Mouse (Mus musculus) embryonic fibroblast, embryonic 13.5 days (primary cell): ENCODE data around the gene Coro2a. TPM values are rescaled to one million over a fixed set of nuclear protein-coding genes. Genes with fewer than 3 reads are reported as not detected.

Experiments used
- H3K27ac ChIP-seq: 2 replicates; pipeline ENCODE4 v1.5.1; 2012; ENCODE audit warnings: low read length, control low read depth, inconsistent platforms; ENCODE audit not compliant: insufficient read depth
- H3K4me1 ChIP-seq: 2 replicates; pipeline ENCODE4 v1.6.1; 2011; ENCODE audit warnings: low read length; ENCODE audit not compliant: control insufficient read depth, insufficient read depth
- H3K4me3 ChIP-seq: 2 replicates; pipeline ENCODE4 v1.5.1; 2011; ENCODE audit warnings: mild to moderate bottlenecking, control low read depth, low read length; ENCODE audit not compliant: insufficient read depth
- CTCF ChIP-seq: IDR thresholded peaks from 2 replicates; pipeline ENCODE4 v1.5.1; 2011; ENCODE audit warnings: mild to moderate bottlenecking, control low read depth, low read length, moderate library complexity, borderline replicate concordance; ENCODE audit not compliant: insufficient read depth
- POLR2A ChIP-seq: IDR thresholded peaks from 2 replicates; pipeline ENCODE4 v1.6.1; 2011; ENCODE audit warnings: low read depth, mild to moderate bottlenecking, control low read depth, low read length, moderate library complexity
- polyA plus RNA-seq: library from polyadenylated mRNA; stranded (reverse); fragments of >200 nt; gene quantifications from 2 replicates; pipeline ENCODE4 v1.2.4, GENCODE M21; 2011; ENCODE audit warnings: low read depth; ENCODE audit not compliant: missing spikeins, insufficient read length

Gene Coro2a
- polyA plus RNA-seq, 1 experiment = 0.81 TPM

DNA sequence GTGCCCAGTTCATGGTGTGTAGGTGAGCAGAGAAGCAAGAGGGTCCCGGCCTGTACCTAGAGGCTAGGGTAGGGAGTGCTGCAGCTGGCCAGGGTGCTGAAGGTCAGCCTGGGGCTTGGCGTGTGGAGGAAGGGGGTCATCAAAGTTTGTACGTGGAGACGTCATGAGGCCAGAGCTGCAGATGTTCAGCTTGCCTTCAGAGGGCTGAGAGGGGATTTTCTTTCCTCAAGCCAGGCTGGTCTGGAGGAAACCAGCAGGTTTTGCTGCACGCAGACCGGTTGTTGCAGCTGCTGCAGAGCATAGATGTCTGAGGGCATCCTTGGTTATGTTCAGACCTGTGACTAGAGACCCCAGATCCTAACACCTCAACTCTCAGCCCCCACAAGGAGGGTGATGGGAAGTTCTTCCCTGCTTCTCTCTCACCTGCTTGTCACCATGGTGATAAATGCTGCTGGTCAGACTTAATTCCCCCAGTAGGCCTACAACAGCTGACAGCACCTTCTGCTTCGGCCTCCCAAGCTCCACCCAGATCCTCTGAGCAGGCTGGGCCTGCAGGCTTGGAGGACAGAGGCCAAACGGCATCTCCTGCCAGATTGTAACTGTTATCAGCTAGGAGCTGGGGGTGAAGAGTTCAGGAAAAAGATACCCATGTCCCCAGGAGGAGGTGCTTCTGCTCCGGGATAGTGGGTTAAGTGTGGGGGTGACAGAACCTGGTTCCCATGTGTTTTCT is 27.8 kb downstream of the Coro2a start:
- Histone ChIP-seq H3K4me3 (no peak overlapping the region), H3K4me1 (no peaks in the 10 kb centered on the region), H3K27ac (no peak overlapping the region)
- no peak for TF ChIP-seq POLR2A
- no peak for TF ChIP-seq CTCF

DNA sequence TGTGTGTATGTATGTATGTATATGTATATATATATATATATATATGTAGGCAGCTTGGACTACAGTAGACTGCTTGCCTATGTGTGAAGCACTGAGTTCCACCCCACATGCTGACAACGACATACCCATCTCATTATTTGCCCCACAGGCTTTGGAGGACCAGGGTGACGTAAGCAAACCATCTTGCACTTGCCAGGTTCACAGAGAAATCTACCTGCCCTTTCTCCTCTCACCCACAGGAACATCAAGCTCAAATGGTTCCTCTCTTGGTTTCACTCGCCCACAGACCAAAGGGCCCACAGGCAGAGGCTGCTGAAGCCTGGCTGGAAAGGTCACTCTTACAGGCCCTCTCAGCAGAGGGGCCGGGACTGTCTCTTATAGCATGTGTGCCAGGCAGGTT is 29.4 kb downstream of the Coro2a start:
- H3K4me1 ChIP-seq = no peaks in the 10 kb centered on the region
- TF ChIP-seq CTCF = no peak
- TF ChIP-seq POLR2A = no peak
- no peak overlapping the region for H3K4me3 ChIP-seq
- no peak overlapping the region for H3K27ac ChIP-seq

DNA sequence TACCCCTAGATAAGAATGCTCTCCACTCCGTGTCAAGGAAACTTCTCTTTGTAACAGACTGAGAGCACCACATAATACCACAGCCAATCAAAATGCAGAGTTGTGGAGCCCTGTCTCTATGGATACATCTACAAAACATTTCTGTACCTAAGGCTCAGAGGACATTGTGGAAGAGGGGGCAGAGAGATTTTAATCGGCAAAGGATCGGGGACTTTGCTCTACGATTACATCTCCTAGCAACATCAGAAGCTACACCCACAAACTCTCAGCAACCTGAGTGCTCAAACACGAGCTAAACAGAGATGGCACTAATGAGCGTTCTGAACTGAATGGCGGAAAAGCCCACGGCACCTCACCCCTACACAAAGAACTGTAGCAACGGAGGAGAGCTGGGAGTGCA is 30.3 kb downstream of the Coro2a start:
- H3K27ac ChIP-seq = no peak overlapping the region
- no peak overlapping the region for H3K4me3 ChIP-seq
- H3K4me1 ChIP-seq = no peaks in the 10 kb centered on the region
- TF ChIP-seq CTCF (no peak), POLR2A (no peak)

DNA sequence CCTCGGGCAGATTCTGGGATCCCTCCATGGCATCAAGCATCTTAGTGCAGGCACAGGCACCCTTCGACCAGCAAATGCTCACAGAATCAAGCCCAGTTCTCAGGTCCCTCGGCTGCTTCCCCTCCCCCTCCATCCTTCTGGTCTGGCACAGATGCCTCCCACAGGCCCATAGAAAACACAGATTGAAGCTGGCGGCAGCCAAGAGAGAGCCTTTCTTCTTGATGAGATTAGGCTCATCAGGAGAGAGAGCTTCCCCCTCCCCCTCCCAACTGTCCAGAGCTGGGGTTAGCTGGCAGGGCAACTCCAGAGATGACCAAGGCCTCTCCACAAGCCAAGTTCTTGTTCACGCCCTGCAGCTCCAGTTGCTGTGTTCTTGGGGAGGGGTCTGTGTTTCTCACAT is 32.3 kb downstream of the Coro2a start:
- Histone ChIP-seq H3K4me3 (no peak overlapping the region), H3K27ac (no peak overlapping the region), H3K4me1 (no peaks in the 10 kb centered on the region)
- TF ChIP-seq CTCF (no peak), POLR2A (no peak)

DNA sequence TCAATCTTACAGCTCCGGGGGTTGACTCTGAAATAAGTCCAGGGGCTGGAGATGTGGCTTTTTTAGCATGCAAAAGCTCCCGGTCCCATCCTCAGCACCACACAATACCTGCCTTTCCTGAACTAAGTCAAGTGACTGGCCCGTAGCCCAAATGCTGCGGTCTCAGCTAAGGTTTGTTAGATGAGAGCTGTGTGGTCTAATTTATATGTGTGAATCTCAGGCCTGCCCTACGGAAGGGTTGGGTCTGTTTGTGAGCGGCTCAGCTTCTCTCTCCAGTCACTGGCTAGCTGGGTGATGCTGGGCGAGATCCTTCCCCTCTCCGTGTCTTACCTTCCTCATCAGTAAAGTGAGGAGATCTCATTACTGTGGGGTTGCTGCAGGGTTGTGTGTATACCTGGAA is 33.8 kb downstream of the Coro2a start:
- Histone ChIP-seq H3K4me1 (no peaks in the 10 kb centered on the region), H3K4me3 (no peak overlapping the region), H3K27ac (no peak overlapping the region)
- no peak for TF ChIP-seq POLR2A
- TF ChIP-seq CTCF = no peak

DNA sequence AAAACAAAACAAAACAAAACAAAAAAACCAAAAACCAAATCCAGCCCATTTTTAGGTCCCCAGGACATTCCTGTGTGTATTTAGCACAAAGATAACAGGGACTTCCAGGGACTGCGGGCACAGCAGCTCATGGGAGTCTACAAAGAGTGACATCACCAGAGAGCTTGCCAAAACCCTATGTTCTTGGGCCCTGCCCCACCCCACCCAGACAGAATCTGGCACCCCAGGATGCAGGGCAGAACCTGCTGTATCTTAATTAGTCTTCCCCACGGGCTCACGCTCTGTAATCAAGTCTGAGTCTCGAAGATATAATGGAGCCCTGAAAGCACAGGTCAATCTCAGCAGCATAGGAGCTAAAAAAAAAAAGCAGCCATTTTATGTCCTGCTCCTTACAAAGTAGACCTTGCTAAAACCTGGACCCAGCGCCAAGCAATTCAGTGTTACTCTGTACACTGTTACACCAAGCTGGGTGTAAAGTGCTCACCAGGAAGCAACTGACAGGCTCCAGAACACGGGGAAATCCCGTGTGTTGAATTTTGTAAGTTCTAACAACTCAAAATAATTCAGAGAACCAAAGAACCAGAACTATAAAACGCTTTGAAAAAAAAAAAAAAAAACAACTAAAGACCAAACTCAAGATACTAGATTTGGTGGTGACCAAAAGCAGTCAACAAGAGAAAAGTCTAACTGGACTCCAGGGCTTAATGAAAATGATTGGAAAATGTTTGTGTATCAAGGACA is 34.9 kb downstream of the Coro2a start:
- Histone ChIP-seq H3K27ac (no peak overlapping the region), H3K4me1 (no peaks in the 10 kb centered on the region), H3K4me3 (no peak overlapping the region)
- TF ChIP-seq CTCF = no peak
- no peak for TF ChIP-seq POLR2A

DNA sequence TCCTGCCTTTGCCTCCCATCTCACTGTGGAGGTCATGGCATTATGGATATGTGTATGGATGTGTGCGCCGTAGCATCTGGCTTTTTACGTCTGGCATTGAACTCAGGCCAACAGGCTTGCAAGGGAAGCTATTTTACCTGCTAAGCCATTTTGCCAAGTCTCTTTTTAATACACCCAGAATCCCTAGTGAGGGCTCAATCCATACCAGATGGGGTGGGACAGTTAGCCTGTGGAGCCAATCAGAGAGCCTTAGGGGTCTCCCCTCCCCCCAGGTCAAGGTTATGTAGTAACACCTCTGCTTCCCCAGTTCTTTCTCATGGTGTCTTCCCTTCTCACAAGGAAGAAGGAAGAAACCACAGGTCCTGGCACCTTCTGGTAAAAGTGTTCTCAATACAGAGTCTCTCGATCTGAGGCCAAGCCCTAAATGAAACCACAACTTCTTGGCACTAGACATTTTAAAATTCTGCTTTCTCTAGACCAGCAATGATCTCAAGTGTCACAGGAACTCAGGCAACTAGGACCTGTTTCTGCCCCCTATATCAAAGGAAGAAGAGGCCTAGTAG is 36.5 kb downstream of the Coro2a start:
- H3K4me3 ChIP-seq = no peak overlapping the region
- no peak for TF ChIP-seq POLR2A
- TF ChIP-seq CTCF = no peak
- H3K27ac ChIP-seq = no peak overlapping the region
- no peaks in the 10 kb centered on the region for H3K4me1 ChIP-seq

DNA sequence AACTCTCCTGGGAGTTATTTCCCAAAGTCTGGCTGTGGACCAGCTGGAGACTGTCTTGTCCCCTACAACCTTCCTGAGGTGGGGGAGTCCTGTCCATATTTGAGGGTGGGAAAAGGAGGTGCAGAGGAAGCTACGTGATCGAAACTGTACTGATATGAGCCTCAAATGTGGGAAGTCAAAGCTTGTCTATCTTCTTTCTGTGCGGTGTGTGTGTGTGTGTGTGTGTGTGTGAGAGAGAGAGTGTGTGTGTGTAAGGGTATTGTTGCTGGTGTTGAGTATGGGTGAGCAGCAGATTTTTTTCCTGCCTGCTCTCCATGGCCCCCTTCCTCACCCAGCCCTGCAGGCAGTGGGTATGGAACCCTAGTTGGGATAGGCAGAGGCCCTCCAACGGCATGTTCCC is 37.8 kb downstream of the Coro2a start:
- TF ChIP-seq POLR2A (no peak), CTCF (no peak)
- no peak overlapping the region for H3K27ac ChIP-seq
- H3K4me3 ChIP-seq = no peak overlapping the region
- H3K4me1 ChIP-seq = no peaks in the 10 kb centered on the region

DNA sequence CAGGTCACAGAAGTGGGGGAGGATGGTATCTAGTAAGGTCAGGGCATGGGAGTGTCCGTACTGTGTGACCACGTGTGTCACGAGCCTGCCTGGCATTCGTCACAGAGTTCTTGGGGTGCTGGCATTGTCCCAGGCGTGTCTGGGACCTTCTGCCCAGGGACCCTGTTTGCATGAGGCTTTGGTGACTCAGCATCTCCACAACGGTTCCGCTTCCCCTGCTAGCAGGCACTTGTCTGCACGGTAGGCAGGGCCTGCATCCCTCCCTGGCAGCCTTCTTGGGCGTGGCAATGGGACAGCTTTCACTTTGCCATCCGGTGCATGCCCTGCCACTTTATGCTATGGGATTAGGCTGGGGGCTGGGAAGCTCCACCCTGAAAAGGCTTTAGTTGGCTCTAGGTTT is 38.2 kb downstream of the Coro2a start:
- Histone ChIP-seq H3K27ac (no peak overlapping the region), H3K4me1 (no peaks in the 10 kb centered on the region), H3K4me3 (no peak overlapping the region)
- TF ChIP-seq POLR2A (no peak), CTCF (no peak)

DNA sequence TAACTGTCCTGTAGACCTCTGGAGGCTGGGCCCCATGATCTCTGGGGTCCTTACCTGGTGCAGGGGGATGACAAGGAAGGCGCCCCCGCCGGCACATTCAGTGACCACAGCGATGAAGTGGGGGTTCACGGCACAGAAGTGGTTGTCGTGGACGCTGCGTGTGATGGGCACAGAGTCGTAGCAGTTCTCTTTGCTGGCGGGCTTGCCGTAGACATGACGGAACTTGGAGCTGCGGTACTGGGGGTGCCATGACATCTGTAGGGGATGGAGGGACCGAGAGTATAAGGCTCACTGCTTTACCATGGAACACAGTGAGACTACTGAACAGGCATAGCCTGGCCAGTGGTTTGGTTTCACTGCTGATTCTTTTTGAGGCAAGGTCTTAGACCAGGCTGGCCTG is 39.2 kb downstream of the Coro2a start:
- TF ChIP-seq CTCF (no peak), POLR2A (no peak)
- Histone ChIP-seq H3K27ac (no peak overlapping the region), H3K4me1 (no peaks in the 10 kb centered on the region), H3K4me3 (no peak overlapping the region)
